Mouse (Mus musculus) intestine, postnatal 0 days (tissue): ENCODE measurements around the gene Wscd2. TPM values are rescaled to one million over a fixed set of nuclear protein-coding genes. Genes with fewer than 3 reads are reported as not detected.

Experiments used
- ATAC-seq: fragments of 200-750 bp; cut with Nextera tagmentation; 2 replicates; pipeline ENCODE4 v1.8.0; 2017; ENCODE audit warnings: mild to moderate bottlenecking, moderate TSS enrichment, moderate library complexity
- H3K27ac ChIP-seq: fragments of 300-500 bp; sonication (generic); 2 replicates; pipeline ENCODE4 v1.5.1; 2014; ENCODE audit warnings: mild to moderate bottlenecking, low read depth, low read length, moderate library complexity
- H3K27me3 ChIP-seq: fragments of 300-500 bp; sonication (generic); replicated peaks from 2 replicates; pipeline ENCODE4 v1.6.1; 2014; ENCODE audit warnings: low read length, mixed read lengths; ENCODE audit not compliant: control insufficient read depth, insufficient read depth
- H3K36me3 ChIP-seq: fragments of 300-500 bp; sonication (generic); 2 replicates; pipeline ENCODE4 v1.6.1; 2014; ENCODE audit warnings: mild to moderate bottlenecking, moderate library complexity; ENCODE audit not compliant: control insufficient read depth, insufficient read depth
- H3K4me1 ChIP-seq: fragments of 300-500 bp; sonication (generic); replicated peaks from 2 replicates; pipeline ENCODE4 v1.6.1; 2014; ENCODE audit warnings: antibody characterized with exemption, low read length, mixed read lengths; ENCODE audit not compliant: control insufficient read depth, insufficient read depth
- H3K4me2 ChIP-seq: fragments of 300-500 bp; sonication (generic); replicated peaks from 2 replicates; pipeline ENCODE4 v1.6.1; 2014; ENCODE audit warnings: low read depth, mild to moderate bottlenecking, moderate library complexity
- H3K4me3 ChIP-seq: fragments of 300-500 bp; sonication (generic); 2 replicates; pipeline ENCODE4 v1.5.1; 2014; ENCODE audit warnings: low read depth, low read length
- H3K9ac ChIP-seq: fragments of 300-500 bp; sonication (generic); 2 replicates; pipeline ENCODE4 v1.6.1; 2014; ENCODE audit warnings: mild to moderate bottlenecking, low read depth, low read length
- H3K9me3 ChIP-seq: fragments of 300-500 bp; sonication (generic); 2 replicates; pipeline ENCODE4 v1.6.1; 2016; ENCODE audit warnings: mixed run types; ENCODE audit not compliant: control insufficient read depth
- CTCF ChIP-seq: sonication (generic); IDR thresholded peaks from 2 replicates; pipeline ENCODE4 v1.5.1; 2016; ENCODE audit warnings: low read depth, mild to moderate bottlenecking, control low read depth, antibody characterized with exemption, moderate library complexity
- WGBS: fragments of 180-500 bp; shearing (Covaris S2); extraction: QIAGEN DNeasy Blood & Tissue Kit; methylation state at CpG from one replicate; pipeline ENCODE4 v1.1.7; 2014; 5-methylcytosine and 5-hydroxymethylcytosine counted together
- polyA plus RNA-seq: library from polyadenylated mRNA; unstranded; fragments of >200 nt; fragmentation: Nextera tagmentation; extraction: Ambion mirVana; gene quantifications from 2 replicates; pipeline ENCODE4 v1.2.1, GENCODE M21; 2015

The Wscd2 gene
- polyA plus RNA-seq = 4.2 and 4.9 TPM in 2 replicates

GRCm38 (mm10) chr5:113490033-113490432 lies at the start of gene Wscd2:
Gene Wscd2 (plus strand): TSS chr5:113490333.
- TF ChIP-seq CTCF = no peak
- Histone ChIP-seq H3K9ac (peak within 1 kb of the TSS; percentile 42), H3K27ac (no peak within 1 kb of the TSS), H3K4me3 (peak within 1 kb of the TSS; percentile 43), H3K36me3 (no peaks in the 10 kb centered on the region), H3K9me3 (no peaks in the 10 kb centered on the region), H3K4me2 (peak within 1 kb of the TSS; percentile 61), H3K27me3 (peaks cover 26% of the 10 kb centered on the region), H3K4me1 (no peaks in the 10 kb centered on the region)
- ATAC-seq = no peak
- 59% methylated on average over 6 of the region's 6 CpGs for WGBS

- Histone ChIP-seq H3K4me3 (no peak overlapping the region), H3K36me3 (no peaks in the 10 kb centered on the region), H3K4me2 (no peak overlapping the region), H3K27ac (no peak overlapping the region), H3K9ac (no peak overlapping the region), H3K4me1 (no peaks in the 10 kb centered on the region), H3K27me3 (no peaks in the 10 kb centered on the region), H3K9me3 (no peaks in the 10 kb centered on the region)
- no peak for TF ChIP-seq CTCF
- ATAC-seq = no peak
- WGBS = 65% methylated on average over 3 of the region's 3 CpGs
These were observed 48.0 kb upstream of the Wscd2 start for GRCm38 (mm10) chr5:113442180-113442579.

GRCm38 (mm10) chr5:113448023-113448734 lies 42.0 kb upstream of the Wscd2 start:
- no peak for TF ChIP-seq CTCF
- Histone ChIP-seq H3K9ac (no peak overlapping the region), H3K36me3 (no peaks in the 10 kb centered on the region), H3K4me3 (no peak overlapping the region), H3K27ac (no peak overlapping the region), H3K9me3 (peaks cover 4% of the 10 kb centered on the region), H3K4me1 (no peaks in the 10 kb centered on the region), H3K4me2 (no peak overlapping the region), H3K27me3 (no peaks in the 10 kb centered on the region)
- no peak for ATAC-seq
- 38% methylated on average over 9 of the region's 9 CpGs for WGBS

GRCm38 (mm10) chr5:113449336-113449735 lies 40.8 kb upstream of the Wscd2 start:
- no peak overlapping the region for H3K27ac ChIP-seq
- peaks cover 4% of the 10 kb centered on the region for H3K9me3 ChIP-seq
- H3K4me2 ChIP-seq = no peak overlapping the region
- no peaks in the 10 kb centered on the region for H3K4me1 ChIP-seq
- no peak for TF ChIP-seq CTCF
- no peak for ATAC-seq
- 76% methylated on average over 3 of the region's 3 CpGs for WGBS
- H3K4me3 ChIP-seq = no peak overlapping the region
- no peaks in the 10 kb centered on the region for H3K27me3 ChIP-seq
- no peaks in the 10 kb centered on the region for H3K36me3 ChIP-seq
- H3K9ac ChIP-seq = no peak overlapping the region

GRCm38 (mm10) chr5:113452691-113453090 lies 37.4 kb upstream of the Wscd2 start:
- H3K4me1 ChIP-seq = no peaks in the 10 kb centered on the region
- H3K4me2 ChIP-seq = no peak overlapping the region
- H3K27me3 ChIP-seq = no peaks in the 10 kb centered on the region
- no peak for ATAC-seq
- H3K9me3 ChIP-seq = peaks cover 4% of the 10 kb centered on the region
- 21% methylated on average over 1 of the region's 1 CpGs for WGBS
- no peak for TF ChIP-seq CTCF
- H3K4me3 ChIP-seq = no peak overlapping the region
- H3K9ac ChIP-seq = no peak overlapping the region
- H3K36me3 ChIP-seq = no peaks in the 10 kb centered on the region
- H3K27ac ChIP-seq = no peak overlapping the region

GRCm38 (mm10) chr5:113453356-113453755 lies 36.8 kb upstream of the Wscd2 start:
- Histone ChIP-seq H3K36me3 (no peaks in the 10 kb centered on the region), H3K4me1 (no peaks in the 10 kb centered on the region), H3K9ac (no peak overlapping the region), H3K27me3 (no peaks in the 10 kb centered on the region), H3K4me2 (no peak overlapping the region), H3K4me3 (no peak overlapping the region), H3K27ac (no peak overlapping the region), H3K9me3 (peaks cover 4% of the 10 kb centered on the region)
- TF ChIP-seq CTCF = no peak
- WGBS = 13% methylated on average over 4 of the region's 4 CpGs
- no peak for ATAC-seq

- Histone ChIP-seq H3K9ac (no peak overlapping the region), H3K27ac (no peak overlapping the region), H3K36me3 (no peaks in the 10 kb centered on the region), H3K4me2 (no peak overlapping the region), H3K4me1 (no peaks in the 10 kb centered on the region), H3K4me3 (no peak overlapping the region), H3K9me3 (no peaks in the 10 kb centered on the region), H3K27me3 (peaks cover 4% of the 10 kb centered on the region; the same call in 1 of the 2 replicates)
- WGBS = 81% methylated on average over 10 of the region's 10 CpGs
- no peak for TF ChIP-seq CTCF
- no peak for ATAC-seq
These were observed 34.1 kb upstream of the Wscd2 start for GRCm38 (mm10) chr5:113456020-113456419.
